Mouse (Mus musculus) bone marrow, adult 2 months (tissue): ENCODE data around the gene Slc1a2. TPM values are rescaled to one million over a fixed set of nuclear protein-coding genes. Genes with fewer than 3 reads are reported as not detected.

ENCODE experiments used
- H3K27ac ChIP-seq: fragments of 200-500 bp; 2 replicates; pipeline ENCODE4 v1.5.1; 2012; ENCODE audit warnings: low read depth, mild to moderate bottlenecking, control low read depth, inconsistent platforms, low read length; ENCODE audit not compliant: control insufficient read depth, poor library complexity, insufficient read depth
- H3K4me1 ChIP-seq: fragments of 200-500 bp; 2 replicates; pipeline ENCODE4 v1.6.1; 2011; ENCODE audit warnings: low read length; ENCODE audit not compliant: control insufficient read depth, insufficient read depth
- H3K4me3 ChIP-seq: fragments of 200-500 bp; replicated peaks from 2 replicates; pipeline ENCODE3; 2011; ENCODE audit warnings: mild to moderate bottlenecking, low read depth, low read length, control low read depth; ENCODE audit not compliant: control insufficient read depth
- CTCF ChIP-seq: fragments of 200-500 bp; IDR thresholded peaks from 2 replicates; pipeline ENCODE4 v1.5.1; 2011; ENCODE audit warnings: low read length, control low read depth; ENCODE audit not compliant: control insufficient read depth, insufficient read depth
- POLR2A ChIP-seq: fragments of 200-500 bp; IDR thresholded peaks from 2 replicates; pipeline ENCODE4 v1.6.1; 2011; ENCODE audit warnings: low read depth, mild to moderate bottlenecking, control low read depth, low read length, borderline replicate concordance; ENCODE audit not compliant: control insufficient read depth
- WGBS: fragments of 180-500 bp; shearing (Covaris S2); methylation state at CpG from one replicate; pipeline ENCODE4 v1.1.7; 2018; 5-methylcytosine and 5-hydroxymethylcytosine counted together
- polyA plus RNA-seq: library from polyadenylated mRNA; stranded (reverse); fragments of >200 nt; gene quantifications from 2 replicates; pipeline ENCODE4 v1.2.4, GENCODE M21; 2011; ENCODE audit warnings: low replicate concordance; ENCODE audit not compliant: missing spikeins, insufficient read depth, insufficient read length

Gene Slc1a2
- polyA plus RNA-seq, 1 experiment: 1.2 TPM

DNA sequence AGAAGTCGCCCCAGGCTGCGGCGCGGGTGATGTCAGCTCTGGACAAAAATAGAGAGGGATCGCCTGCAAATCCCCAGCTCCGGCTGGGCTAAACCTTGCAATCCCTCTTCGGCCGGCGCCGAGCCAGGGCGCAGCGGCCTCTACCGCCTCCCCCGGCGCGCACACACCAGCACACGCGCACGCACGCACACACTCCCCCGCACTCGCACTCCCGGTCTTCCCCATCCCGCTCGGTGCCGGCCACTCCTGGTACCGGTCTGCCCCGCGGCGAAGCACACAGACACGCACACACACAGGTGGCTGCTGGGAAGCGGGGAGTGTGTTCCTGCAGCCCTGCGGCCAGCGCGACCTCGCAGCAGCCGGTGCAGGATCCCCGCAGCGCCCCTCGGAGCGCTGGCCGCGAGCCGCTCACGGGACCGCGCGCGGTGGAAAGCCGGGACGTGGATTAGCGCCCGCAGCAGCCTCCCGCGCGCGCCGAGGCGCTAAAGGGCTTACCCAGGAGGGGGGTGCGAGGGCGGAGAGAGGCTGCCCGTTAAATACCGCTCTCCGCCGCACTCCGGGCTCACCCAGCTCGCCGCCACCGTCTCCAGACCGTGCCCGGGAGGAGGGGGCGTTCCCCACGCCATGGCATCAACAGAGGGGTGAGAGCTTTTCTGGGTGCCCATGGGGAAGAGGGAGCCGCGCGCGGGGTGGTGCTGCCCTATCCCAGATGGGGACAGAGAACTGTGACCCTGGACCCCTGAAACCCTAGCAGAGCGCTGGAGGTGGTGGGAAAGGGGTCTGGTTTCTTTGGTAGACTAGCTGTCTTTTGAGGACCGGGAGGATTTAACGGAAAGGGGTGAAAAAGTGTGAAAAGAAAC is 432 bp downstream of the Slc1a2 start:
- 2% methylated on average over 80 of the region's 80 CpGs for WGBS
- Histone ChIP-seq H3K4me1 (no peaks in the 10 kb centered on the region), H3K27ac (no peak overlapping the region), H3K4me3 (no peak overlapping the region)
- TF ChIP-seq CTCF: no peak
- TF ChIP-seq POLR2A: no peak

DNA sequence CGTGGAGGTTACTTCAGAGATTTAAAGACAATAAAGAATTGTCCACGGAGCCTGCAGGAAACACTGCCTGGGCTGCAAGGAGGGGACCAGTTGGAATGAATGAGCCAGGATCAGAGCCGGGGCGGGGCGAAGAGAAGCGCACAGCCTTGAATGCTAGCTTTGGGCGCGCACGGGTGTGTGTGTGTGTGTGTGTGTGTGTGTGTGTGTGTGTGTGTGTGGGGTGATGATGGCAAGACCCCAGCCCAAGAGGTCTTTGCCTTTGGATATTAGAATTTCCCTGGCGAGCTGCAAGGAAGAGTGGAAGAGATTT is 1.0 kb downstream of the Slc1a2 start:
- Histone ChIP-seq H3K4me3 (no peak overlapping the region), H3K27ac (no peak overlapping the region), H3K4me1 (no peaks in the 10 kb centered on the region)
- whole genome bisulfite sequencing: 7% methylated on average over 10 of the region's 10 CpGs
- TF ChIP-seq POLR2A: no peak

DNA sequence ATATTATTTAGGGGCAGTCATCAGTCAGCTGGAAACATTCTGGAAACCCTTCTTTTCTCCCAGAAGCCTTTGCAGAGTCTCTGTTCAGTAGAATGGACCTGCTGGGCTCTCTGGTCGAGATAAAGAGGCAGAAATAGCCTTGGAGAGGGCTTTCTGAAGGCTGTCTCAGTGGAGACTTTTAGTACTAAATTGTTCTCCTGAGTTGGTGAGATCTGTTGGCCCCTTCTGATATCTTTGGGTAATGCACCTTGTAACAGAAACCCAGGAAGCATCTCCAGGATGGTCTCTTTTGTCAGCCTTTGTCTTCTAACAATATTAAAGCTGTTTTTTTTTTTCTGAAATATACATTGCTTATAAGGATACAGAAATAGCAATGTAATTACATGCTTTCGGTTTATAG is 2.6 kb downstream of the Slc1a2 start:
- Histone ChIP-seq H3K4me1 (no peaks in the 10 kb centered on the region), H3K4me3 (no peak overlapping the region), H3K27ac (no peak overlapping the region)
- no peak for TF ChIP-seq CTCF
- no peak for TF ChIP-seq POLR2A
- 43% methylated on average over 2 of the region's 2 CpGs for WGBS

DNA sequence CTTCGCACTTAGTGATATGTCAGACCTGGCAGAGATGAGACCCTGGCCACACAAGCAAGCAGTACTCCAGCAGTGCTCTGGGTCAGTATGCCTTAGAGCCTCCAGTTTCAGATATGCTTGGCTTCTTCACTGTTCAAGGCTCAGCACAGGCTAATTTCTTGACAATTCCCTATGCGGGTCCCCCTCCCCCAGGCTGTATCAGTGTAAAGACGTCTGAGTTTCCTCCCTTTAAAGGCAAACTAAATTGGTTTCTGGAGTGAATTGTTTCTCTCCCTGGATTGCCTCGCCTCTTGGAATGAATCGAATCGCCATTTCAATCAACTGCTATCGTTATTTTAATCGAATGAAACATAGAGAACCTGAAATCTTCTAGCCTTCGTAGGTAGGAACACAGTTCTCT is 4.5 kb downstream of the Slc1a2 start:
- Histone ChIP-seq H3K27ac (no peak overlapping the region), H3K4me3 (no peak overlapping the region), H3K4me1 (no peaks in the 10 kb centered on the region)
- WGBS: 64% methylated on average over 9 of the region's 9 CpGs
- TF ChIP-seq POLR2A: no peak
- TF ChIP-seq CTCF: no peak

DNA sequence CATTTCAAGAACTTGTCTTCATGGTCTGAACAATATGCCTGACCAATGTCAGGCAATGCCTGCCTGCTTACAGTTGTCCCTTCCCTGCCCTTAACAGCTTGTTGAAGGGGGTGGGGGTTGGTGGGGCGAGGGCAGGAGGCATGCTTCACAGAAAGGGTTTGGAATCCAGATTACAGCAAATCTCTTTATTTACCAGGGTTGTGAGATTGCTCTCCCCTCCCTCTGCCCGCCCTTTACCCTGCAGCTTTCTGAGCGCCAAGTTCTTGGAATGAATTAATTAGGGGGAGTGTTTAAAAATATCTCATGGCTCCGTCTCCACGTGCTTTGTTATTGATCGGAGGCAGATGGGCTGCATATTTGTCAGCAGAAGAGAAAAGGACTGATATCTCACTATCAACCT is 4.9 kb downstream of the Slc1a2 start:
- Histone ChIP-seq H3K27ac (no peak overlapping the region), H3K4me1 (no peaks in the 10 kb centered on the region), H3K4me3 (no peak overlapping the region)
- WGBS: 69% methylated on average over 6 of the region's 6 CpGs
- TF ChIP-seq CTCF (no peak), POLR2A (no peak)

DNA sequence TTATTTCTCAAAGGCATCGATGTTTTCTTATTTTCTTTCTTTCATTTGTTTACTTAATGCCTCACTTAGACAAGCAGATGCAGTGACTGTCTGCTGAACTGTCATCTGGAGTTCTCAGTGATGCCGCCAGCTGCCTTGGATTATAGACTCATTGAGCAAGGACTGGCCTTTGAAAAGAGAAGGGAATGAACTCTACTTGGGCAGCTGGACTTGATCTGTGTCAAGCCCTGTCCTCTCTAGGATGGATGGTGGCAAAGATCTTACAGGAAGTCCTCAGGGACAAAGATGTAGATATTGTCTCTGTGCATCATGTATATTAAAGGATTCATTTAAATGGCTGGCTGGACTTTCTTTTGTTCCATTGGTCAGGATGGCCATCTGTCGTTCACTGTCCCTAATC is 5.4 kb downstream of the Slc1a2 start:
- no peaks in the 10 kb centered on the region for H3K4me1 ChIP-seq
- 79% methylated on average over 3 of the region's 3 CpGs for WGBS
- TF ChIP-seq CTCF (no peak), POLR2A (no peak)
- H3K4me3 ChIP-seq: no peak overlapping the region
- no peak overlapping the region for H3K27ac ChIP-seq

DNA sequence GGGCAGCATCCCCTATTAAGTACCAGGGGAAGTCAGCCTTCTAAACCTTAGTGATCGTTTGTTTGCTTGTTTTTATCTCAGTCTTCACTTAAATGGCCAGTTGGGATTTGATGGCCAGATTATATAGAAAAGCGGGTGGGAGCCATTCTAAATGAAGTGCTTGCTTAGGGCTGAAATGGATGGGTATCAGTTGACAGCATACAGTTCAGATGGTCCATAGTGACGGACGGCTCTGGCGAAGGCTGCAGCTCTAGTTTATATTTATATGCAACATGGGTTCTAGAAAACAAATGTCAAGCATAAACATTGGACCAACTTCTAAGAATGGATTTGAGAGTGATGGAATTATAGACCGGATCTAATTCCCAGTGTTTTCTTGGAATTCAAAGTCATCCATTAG is 9.5 kb downstream of the Slc1a2 start:
- H3K4me3 ChIP-seq: no peak overlapping the region
- WGBS: 74% methylated on average over 6 of the region's 6 CpGs
- no peak overlapping the region for H3K27ac ChIP-seq
- H3K4me1 ChIP-seq: no peaks in the 10 kb centered on the region
- TF ChIP-seq POLR2A (no peak), CTCF (no peak)

DNA sequence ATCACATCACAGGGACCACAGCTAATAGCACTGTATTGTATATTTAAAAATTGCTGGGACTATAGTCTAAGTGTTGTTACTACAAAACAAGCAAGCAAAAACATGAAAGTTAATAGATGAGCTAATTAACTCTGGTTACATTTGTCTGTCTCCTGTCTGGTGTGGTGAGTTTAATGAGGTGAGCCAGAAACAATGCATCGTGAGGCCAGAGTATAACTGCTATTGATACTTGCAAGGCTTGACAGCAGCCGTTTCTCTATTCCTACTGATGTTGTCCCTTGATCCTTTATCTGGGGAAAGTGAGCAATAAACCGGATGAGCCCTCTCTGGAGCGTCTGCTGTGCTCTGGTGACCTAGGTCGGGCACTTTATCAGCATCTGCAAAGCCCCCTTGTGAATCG is 11.1 kb downstream of the Slc1a2 start:
- no peak overlapping the region for H3K4me3 ChIP-seq
- H3K27ac ChIP-seq: no peak overlapping the region
- TF ChIP-seq CTCF: no peak
- TF ChIP-seq POLR2A: no peak
- no peaks in the 10 kb centered on the region for H3K4me1 ChIP-seq
- WGBS: 50% methylated on average over 6 of the region's 6 CpGs

DNA sequence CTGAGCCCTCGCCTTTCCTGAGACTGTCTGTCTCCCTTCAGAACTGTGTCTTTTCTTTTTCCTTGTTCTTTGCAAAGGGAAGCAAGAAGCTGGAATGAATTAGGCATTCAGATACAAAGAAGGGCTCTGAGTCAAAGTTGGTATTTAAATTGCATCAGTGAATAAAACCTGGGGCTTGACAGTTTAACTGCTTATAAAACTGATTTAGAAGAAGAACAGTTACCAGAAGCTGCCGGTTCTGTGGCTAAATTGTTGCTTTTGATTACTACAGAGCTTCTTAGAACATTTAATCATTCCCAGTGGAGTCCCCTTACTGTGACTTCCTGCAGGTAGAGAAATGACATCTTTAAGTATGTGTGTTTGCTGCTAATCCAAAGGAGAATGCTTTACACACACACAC is 16.1 kb downstream of the Slc1a2 start:
- WGBS: 54% methylated on average over 2 of the region's 2 CpGs
- Histone ChIP-seq H3K27ac (no peak overlapping the region), H3K4me3 (no peak overlapping the region), H3K4me1 (no peaks in the 10 kb centered on the region)
- TF ChIP-seq CTCF (no peak), POLR2A (no peak)
